Mouse (Mus musculus) colon, adult 2 months (tissue): ENCODE results near the gene Tcf12. TPM values are rescaled to one million over a fixed set of nuclear protein-coding genes. Genes with fewer than 3 reads are reported as not detected.

ENCODE experiments used
- polyA plus RNA-seq: library from polyadenylated mRNA; depleted of rRNA; stranded (reverse); fragments of >200 nt; gene quantifications from 2 replicates; pipeline ENCODE4 v1.2.3, GENCODE M21; 2012; rRNA removed

The Tcf12 gene
- polyA plus RNA-seq = 37.1 and 40.5 TPM in 2 replicates

DNA sequence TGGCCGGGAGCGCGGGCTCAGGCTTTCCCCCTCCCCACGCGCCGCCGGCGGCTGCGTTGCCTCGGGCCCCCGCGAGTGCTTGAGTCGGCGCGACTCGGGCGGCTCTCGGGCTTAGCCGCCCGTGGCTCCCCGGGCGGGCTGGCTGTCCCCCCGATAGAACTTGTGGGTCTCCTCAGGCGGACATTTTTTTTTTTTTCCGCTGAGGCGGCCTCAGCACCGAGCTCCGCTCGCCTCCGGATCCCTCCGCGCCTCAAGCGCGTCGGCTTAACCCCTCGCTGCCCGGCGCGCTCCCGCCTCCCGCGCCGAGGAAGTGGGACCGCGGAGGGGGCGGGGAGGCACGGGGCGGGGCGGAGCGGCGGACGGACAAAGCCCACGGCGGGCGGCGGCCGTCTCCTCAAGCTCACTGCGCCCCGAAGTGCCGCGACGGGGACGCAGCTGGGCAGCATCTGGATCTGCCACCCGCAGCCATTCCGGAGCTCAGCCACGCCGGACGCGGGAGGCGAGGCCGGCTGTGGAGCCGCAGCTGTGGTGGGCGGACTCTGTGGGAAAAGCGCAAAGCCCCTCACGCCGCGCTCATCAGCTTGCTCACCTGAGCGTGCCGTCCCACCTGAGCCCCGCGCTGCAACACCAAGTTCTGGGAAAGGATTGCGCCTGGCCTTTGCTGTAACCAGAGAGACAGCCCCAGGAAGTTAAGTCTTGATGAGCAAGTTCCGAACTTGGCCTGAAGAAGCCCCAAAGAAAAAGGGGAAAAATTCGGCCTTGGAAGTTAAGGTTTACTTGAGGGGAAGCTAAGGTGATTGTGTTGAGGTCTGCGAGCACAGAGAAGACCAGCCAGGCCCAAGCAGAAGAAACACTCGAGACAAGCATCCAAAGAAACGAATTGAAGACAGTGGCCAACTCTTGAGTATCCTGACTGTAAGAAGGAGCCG is at the start of gene Tcf12:
Gene Tcf12 (minus strand): TSS at position 250 of the 929 bp plus-strand sequence.

Other genes with a start within 250 kb of the Tcf12 start
- gene Zfp280d, start 163.0 kb upstream of the Tcf12 start, polyA plus RNA-seq = 3.6 and 4.0 TPM in 2 replicates